Mouse (Mus musculus) B cell, adult 2 months (primary cell): Measurements from ENCODE around the gene Atp1a3.
"Not testable (repeated sequence)": the region's sequence is repeated elsewhere in the genome, so short reads cannot be mapped to it uniquely, and the experiment has no call there.

Experiments
- DNase-seq, 2 experiments: peaks; one replicate each; pipeline ENCODE4 v3.0.0; 2022

The Atp1a3 gene

DNA sequence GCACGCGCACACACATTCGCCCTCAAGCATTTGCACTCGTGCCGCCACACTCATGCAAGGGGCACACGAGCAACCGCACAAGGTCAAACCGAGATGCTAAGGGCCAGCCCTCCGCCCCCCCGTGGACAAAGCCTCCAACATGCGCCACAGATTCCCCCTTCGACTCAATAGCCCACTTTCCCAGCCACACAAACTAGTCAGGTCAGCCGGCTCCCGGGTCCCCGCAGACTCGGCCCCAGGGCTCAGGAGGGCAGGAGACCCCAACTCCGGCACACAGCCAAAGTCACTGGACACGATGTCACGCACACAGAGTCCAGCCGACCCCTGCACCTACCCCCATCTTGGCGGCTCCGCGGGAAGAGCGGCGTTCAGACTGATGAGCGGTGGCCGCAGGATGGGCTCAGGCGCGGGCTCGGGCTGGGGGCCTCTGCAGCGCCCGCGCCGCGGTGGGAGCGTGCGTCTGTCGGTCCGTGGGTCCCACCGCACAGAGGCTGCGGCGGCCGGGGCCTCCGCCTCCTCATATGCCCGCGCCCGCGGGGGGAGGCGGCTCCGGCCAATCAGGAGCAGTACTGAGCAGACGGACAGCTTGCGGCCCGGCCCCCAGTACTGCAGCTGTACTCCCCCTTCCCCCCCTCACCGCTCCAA is at the start of gene Atp1a3:
Atp1a3 (minus strand) TSS at position 538 of the 645 bp plus-strand sequence.
- DNase-seq, result no peak

DNA sequence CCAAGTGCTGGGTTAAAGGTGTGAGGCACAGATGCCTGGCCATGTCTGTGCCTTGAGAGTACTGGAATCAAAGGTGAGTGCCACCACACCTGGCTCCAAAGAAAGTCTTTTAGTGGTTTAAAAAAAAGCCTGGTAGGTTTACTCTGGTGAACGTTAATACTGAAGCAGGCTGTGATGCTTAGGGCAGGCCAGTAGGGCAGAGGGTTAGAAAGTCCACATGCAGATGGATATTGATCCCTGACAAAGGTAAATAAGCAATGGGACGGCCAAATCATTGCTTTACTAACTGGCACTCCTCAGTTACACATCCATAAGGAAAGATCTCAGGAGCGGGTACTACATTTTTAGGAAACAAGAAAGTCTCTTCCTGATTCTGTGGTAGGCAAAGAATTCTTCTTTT is 46.8 kb upstream of the Atp1a3 start:
- DNase-seq, result no peak

DNA sequence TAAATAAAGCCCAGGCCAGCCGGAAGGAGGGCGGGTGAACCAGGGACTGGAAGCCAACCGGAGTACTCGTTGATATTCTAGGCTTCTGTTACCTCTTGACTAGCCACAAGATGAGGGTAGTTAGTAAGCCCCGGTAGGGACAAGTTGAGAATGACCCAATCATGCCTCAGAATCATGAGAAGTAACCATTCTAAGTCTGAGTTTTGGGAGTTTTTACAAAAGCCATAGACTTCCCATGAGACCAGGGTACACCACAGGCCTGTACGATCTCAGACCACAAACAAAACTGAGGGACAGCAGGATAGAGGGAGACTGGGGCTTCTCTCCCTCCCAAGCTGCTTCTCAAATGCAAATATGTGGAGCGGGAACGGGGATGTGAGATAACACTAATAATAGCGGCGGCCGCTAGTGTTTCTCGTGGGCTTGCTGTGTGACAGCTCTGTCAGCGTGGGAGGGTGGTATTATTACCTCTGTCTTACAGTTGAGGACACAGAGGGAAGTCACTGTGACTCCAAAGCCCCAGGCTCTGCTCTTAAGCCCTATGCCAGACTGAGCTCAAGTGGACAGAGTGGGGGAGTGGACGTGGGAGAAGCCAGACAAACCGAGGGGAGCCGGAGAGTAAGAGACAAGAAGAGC is 43.7 kb upstream of the Atp1a3 start:
- DNase-seq, result no peak

DNA sequence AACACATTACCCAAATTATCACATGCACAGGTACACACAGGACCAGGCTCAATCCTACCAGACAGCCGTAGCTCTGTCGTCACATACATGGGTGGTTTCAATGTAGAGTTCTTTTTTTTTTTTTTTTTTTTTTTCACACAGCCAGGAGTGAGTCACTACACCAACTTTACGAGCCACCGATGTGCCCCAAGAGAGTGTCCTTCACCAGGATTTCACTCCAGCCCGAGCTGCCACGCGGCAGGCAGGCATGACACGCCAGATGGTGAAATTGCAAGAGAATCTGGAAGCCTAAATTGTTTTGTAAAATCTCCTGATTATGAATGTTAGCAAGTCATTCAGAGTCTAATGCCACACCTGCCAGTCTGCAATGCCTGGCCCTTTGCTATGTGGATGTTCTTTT is 41.6 kb upstream of the Atp1a3 start:
- DNase-seq, result no peak

DNA sequence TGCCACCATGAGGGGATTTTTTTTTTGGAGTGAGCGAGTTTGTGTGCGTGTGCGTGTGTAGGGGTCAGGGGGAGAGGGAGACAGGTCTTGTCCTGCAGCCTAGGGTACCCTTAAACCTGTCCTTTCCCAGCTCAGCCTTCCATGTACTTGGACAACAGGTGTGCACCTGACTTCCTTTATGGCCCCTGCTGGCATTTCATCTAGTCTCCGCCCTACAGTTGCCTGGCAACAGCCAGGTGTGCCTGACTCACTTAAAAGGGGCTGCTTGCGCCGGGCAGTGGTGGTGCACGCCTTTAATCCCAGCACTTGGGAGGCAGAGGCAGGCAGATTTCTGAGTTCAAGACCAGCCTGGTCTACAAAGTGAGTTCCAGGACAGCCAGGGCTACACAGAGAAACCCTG is 38.8 kb upstream of the Atp1a3 start:
- not testable (repeated sequence) for DNase-seq

DNA sequence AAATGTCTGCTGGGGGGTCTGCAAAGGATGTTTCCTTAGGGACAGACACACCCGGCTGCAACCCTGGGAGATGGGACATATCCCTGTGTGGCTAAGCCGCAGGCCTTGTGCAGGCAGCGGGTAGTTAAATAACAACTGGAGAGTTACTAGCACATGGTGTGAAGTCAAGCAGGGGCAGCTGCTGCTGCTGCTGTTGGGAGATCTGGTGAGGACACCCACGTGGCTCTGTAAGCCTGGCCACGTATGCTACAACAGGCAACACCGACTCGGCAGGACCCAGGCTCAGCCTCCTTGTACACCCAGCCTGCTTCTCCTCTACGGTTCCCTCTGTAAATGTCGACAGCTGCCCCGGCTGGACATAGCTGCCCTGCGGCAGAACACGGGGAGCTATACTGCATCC is 36.2 kb upstream of the Atp1a3 start:
- no peak for DNase-seq

DNA sequence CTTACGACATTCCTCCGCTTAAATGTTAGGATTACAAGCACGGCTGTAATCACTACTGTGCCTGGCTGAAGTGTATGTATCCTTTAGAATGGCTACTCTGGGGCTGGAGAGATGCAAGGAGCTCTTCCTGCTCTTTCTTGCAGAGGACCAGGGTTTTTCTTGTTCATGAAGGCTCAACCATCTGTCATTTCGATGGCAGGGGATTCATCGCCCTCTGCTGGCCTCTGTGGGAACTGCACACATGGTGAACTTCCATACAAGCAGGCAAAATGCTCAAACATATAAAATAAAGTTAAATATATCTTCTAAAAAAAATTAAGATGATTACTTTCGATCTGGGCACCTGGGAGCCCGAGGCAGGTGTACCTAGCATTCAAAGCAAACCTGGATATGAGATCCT is 30.2 kb upstream of the Atp1a3 start:
- DNase-seq, result peak; percentile 83 to 84

DNA sequence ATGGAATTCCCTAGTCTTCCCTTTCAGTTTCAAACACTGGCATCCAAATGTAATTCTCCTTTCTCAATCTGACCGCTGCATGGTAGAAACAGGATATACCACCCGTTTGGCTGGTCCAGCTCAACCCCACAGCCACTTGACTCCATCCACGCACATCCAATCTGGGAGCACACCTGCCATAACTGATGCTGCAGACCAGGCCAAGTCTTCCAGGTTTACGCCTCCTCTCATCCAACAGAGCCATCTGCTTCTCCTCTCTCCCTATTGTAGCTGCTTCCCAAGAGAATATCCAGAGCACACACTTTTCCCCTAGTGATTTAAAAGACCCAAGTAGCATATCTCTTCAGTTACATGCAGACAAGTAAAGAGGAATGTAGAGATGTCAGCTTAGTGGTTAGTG is 29.0 kb upstream of the Atp1a3 start:
- DNase-seq, result no peak

DNA sequence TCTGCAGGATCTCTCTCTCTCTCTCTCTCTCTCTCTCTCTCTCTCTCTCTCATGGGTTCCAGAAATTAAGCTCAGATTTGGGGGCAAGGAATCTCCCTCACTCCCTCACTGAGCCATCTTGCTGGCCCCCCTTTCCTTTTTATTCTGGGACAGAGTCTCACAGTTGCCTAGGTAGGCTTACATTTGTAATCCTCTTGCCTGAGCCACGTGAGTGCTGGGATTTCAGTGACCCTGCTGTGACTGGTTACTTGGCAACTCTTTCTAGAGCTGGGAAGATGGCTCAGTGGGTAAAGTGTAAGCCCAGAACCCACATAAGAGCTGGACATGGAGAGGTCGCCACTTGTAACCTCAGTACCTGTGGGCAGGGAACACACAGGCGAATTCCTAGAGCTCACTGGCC is 25.8 kb upstream of the Atp1a3 start:
- DNase-seq, result no peak

DNA sequence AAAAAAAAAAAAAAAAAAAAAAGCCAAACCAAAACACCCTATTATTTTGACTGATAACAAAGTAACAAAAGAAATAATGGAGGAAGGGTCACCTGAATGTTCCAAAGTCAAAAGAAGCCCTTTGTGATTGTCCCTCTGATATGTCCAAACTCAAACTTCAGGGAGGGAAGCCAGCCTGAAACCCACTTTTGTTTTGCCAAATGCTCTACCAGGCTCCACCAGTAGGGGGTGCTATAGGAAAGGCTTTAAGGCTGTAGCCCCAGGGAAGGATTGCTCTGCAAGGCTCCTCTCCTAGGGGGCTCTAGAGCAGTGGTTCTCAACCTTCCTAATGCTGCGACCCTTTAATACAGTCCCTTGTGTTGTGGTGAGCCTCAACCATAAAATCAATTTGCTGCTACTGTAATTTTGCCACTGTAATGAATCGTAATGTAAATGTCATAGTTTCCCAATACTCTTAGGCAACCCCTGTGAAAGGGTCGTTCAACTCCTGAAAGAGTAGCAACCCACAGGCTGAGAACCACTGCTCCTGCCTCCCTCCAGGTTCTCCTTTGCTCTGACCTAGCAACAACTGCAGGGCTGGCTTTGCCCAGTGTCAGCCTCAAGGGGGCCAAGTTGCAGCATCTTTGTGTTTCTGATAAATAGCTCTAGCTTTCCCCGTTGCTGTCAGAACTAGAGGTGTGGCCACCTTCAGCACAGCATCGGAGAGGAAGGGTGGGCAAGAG is 24.4 kb upstream of the Atp1a3 start:
- peak; percentile 87 to 90 for DNase-seq

DNA sequence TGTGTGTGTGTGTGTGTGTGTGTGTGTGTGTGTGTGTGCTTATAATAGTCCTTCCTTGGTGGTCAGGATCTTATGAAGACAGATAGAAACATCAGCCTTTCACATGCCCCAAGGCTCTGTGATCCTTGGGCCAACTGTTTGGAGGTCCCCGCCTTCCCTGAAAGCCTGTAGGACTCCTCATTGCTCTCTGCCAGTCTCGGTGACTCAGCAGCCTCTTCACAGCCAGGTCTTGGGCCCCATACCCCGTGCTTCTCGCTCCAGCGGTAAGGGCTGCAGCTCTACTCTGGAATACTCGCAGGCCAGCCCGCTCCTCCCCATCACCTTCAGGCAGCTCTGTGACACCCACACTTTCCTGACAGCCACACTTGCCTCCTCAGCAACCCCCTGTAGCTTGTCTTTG is 20.7 kb upstream of the Atp1a3 start:
- DNase-seq, result no peak

DNA sequence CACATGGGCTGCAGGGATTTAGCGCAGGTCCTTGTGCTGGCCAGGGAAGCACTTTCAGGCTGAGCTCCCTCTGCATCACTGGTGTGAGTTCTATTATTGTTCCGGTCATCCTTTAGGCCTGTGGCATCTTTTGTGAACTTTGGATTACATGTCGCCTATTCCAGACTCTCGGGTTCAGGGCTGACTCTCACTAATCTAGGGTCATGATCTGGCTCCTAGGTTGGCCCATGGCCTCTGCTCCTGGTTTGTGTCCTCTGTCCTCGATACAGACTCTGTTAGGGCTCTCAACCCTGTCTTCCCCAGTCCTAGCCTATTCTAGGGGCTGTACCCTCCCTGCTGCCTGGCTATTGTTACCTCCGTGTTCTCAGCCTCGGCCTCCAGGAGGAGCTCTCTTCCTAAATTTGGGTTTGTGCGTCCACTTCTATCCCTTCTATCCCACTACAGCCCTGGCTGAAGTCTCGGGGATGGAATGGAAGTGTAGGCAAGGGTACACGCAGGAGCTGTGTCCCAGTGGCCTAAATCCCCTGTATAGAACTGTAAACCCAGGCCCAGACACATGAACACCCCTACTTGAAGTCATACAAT is 20.2 kb upstream of the Atp1a3 start:
- no peak for DNase-seq

DNA sequence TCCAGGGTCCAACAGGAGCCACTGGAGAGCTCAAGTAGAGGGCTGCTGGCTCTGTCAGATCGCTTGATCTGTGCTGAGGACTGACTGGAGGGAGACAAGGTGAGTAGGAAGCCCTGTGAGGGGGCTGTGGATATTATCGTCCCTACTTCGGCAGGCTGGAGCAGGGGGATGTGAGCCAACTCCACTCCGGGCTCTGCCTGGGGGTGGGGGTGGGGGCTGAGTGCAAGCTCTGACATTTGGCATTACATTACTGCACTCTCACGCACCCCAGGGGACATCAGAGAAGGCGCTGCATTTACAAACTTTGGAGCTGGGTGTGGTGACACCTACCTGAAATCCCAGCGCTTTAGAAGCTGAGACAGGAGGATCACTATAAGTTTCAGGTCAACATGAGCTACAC is 5.8 kb upstream of the Atp1a3 start:
- no peak for DNase-seq

DNA sequence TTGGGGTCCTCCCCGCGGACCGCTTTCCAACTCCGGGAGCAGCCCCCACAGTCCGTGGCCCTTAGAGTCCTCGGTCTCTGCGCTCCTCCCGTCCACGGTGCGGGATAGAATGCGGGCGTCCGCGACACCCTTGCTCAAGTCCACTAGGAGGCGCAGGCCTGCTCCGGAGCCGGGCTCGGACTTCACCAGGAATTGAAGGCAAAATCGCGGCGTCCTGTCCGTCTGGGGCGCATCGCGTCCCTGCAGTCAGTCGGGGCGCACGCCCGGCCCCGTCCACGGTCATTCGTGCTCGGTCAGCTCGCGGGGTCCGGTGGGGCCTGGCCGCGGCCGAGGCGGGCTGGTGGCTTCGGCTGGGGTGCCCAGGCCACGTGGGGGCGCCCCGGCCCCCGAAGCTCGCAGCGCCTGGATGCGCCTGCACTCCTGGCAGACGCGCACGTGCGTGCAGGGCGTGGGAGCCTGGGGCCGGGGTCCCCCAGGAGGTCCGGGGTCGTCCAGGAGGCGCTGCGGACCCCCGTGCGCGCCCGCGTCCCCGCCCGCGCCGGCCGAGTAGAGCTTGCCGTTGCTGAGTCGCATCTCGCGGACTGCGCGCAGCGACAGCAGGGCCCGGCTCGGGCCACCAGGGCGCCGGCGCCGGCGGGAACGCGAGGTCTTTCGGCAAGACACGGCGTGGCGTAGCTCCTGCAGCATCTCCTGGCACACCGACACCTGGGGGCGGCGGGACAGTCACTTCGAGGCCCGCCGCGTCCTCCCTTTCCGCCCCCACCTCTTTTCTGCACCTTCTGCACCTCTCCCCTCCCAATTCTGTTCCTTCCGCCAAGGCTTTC is 4.5 kb upstream of the Atp1a3 start:
- DNase-seq, result peak; percentile 42 to 45

DNA sequence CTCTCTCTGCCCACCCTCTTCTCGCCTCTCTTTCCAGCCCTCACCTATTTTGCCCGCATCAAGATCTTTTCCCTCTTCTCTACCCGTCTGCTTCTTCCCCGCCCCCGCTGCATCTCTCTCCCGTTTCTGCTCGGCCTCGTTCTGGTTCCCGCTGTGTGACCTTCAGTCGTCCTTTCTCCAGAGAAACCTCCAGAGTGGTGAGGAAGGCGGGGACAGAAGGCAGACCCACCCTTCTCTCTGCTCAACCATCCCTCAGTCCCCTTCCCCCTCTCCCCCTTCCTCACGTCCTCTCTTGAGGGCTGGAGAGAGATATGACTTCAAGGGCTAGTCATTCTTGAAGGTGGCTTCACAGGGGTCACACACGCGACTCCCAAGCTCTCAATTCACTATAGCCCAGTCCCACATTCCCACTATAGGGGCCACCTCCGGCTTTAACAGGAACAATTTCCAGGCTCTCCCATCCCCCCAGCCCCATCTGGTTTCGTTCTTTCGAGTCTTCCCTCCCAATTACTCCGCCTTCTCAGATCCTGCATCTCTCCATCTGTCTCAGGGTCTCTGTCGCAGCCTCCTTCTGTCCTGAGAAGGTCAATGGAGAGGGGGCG is 3.4 kb upstream of the Atp1a3 start:
- DNase-seq, result no peak

DNA sequence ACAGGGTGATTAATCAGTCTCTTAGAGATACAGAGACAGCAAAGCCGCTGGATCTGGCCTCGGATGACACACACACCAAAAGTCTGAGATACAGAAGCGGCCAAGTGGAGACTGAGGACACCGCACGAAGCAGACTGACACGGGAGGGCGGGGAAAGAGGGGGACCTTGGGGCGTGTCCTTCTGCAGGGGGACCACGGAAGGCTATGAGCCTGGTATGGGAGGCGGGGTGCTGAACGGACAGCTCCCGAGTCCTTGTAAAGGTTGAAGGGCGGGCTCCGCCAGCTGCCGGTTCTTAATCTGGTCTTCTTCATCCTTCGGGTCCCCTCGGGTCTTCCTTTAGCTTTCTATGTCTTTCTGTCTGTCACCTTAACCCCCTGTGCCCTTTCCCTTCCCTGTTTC is 2.9 kb upstream of the Atp1a3 start:
- peak; percentile 71 to 72 for DNase-seq

DNA sequence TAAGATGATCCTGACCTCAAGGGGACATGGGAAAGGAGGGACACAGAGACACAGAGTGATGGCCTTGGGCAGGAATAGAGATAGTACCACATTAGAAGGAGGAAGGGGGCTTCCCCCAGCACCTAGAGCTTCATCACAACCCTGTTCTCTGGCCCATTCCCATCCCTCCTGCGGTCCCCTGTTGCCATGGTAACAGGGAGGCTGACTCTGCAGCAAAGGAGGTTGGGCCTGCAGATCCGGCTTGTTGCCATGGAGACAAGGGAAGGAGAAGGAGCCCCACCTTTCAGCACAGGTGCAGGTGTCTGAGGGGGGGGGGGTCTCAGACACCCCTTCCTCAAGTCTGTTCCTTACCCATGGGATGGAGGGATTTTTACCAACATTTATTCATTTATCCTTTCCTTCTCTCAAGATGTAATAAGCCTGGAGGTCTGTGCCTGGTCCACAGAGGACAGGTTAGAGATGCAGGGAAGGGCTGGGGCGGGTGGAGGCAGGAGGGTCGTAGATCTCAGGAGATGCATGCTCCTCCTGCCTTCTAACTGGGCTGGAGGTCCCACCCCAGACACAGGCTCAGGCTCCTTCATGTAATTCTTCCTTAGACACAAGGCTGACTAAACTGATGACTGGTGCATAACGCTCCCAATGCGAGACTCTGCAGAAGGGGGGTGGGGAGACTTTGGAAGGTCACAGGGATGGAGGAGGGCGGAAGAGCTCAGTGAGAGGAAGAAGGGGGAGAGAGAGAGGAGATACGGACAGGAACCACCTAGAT is 2.0 kb upstream of the Atp1a3 start:
- no peak for DNase-seq

DNA sequence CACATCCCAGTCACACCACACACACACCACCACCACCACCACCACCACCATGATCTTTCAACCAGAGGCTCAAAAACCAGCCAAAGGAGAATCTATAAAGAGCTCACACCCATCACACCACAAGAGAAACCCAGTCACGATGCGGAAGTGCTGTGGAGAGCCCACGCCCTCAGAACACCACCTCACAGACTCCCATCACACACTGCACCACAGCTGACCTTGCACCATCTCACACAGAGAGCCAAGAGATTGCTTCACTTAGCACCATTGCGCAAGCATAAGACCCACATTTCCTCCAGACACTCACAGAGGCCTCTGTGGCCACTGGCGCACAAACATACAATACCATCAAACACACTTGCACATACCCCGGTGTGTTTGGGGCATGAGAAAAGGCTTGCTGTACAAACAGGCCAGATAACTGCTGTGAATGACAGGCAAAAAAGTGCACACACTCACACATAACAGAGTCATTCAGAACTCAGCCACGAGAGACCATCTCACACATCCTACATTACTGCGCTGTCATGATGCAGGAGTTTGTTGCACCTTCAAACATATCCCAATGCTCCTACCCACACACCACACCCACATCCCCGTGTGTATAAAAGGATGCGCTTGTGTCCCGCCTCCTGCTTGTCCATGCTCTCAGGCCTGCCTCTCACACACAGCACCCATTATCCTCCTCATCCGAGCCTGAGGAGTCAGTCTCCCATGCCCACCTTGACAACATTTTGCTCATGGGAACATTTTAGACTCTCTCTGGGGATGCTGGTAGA is 1.0 kb upstream of the Atp1a3 start:
- DNase-seq, result no peak

DNA sequence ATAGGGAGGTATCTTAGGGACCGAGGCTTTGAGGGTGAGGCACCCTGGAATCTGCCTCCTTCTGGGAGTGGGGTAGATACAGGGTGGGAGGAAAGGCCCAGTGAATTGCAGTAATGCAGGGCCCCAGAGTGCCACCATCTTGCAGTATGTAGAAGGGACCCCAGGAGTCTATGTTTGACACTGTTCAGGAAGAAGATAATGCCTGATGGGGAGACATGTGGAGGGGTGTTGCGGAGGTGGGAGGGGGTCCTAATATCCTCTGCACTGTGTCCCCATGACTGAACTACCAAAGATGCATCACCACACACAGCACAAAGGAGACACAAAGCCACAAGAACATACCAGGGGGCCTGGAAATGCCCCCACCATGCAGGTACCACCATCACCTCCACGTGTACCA is 413 bp upstream of the Atp1a3 start:
- DNase-seq, result no peak

DNA sequence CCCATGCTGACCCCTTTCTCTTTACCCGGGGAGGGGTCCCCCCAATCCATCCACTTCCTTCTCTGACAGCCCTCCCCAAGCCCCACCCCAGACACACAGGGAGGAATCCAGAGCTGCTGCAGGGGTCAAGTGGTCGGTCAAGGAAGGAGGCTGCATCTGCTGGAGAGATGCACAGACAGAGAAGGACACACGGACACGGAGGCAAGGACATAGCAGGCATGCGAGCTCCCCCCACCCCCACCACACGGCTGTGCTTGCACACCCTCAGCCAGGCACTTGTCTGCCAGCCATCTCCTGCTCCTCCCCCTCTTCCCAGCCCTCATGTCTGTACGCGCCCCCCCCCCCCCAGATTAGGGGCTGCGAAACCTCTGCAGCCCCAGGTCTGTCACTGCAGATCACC is 952 bp downstream of the Atp1a3 start:
- DNase-seq, result no peak

DNA sequence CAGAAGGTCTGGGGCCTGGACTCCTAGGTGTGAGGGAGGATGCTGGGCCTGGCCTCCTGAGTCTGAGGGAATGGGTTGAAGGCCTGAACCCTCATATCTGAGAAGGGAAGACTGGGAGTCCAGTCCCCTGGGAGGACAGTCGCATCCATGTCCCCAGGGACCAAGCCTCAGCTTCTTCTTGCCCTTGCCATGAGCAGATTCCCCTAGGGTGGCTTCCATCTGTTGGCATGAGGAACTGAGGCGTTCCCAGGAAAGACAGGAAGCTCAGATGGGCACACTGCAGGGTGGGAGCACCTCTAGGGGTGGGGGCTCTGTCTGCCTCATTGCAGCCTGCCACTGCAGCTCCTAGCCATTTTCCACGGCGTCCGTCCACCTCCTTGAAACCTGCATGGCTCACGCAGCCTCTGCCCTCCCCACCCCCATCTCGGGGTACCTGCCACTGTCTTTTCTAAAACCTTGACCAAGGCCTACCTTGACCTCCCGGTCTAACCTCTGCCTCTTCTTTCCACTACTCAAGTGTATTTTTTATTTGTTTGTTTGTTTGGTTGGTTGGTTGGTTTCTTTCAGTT is 1.9 kb downstream of the Atp1a3 start:
- no peak for DNase-seq
